Comparison of ENCODE assay signal across 24 mouse cellular contexts in the genomic region with DNA sequence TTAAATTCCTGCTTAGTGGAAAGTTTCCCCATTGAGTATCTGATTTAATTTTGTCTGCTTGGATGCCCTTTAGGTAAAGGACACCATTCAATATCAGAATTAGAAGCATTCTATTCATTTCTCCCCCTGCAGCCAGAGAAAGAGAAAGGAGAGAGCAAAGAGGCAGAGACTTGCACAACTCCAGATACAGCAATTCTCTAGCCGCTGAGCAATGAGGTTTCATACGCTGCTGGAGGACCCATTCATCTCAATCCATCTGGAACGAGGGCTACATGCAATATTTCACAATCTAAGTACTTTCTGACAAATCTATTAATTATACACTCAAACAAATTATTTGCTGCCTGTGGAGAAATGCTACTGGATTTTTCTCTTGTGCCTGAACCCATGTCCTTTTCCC.
DNase-seq lines count a peak whose midpoint lies in the region; ATAC-seq and TF ChIP-seq lines count a peak whose summit lies in the region.
"Had no signal": no experiment of that assay in that cellular context is flagged by ENCODE, and none has a peak within 500 bp of the region (broad histone marks: within the 10 kb centered on the region; RNA-seq: fewer than 3 reads in every experiment).

No protein-coding gene starts in this region.

- DNase-seq in embryonic facial prominence, embryonic 11.5 days (ENCODE audit: low spot score): peak; percentile 12
- no peak for DNase-seq in embryonic facial prominence, embryonic 10.5 days (ENCODE audit: low spot score)
- peak; percentile 24 for DNase-seq in kidney, postnatal 0 days (ENCODE audit: low spot score)
- peak; percentile 26 for DNase-seq in adipocyte (ENCODE audit: low spot score)
- peak; percentile 13 for DNase-seq in forelimb bud, embryonic 11.5 days (ENCODE audit: low read depth, low spot score)
- DNase-seq in urinary bladder, postnatal 25 days (ENCODE audit: low spot score): no peak
- DNase-seq in left cerebral cortex, postnatal 10 days (ENCODE audit: extremely low spot score in 1 of 2, low spot score in 2 of 2): no peak
- DNase-seq: cerebellum, adult 11 months; cerebellum, postnatal 10 days; heart, postnatal 4 days; kidney, adult 8-10 months; kidney, postnatal 25 days; liver, postnatal 0 days; thymus, postnatal 14 days had no signal

- WGBS in embryonic facial prominence, embryonic 11.5 days: 58% methylated on average over 3 of the region's 3 CpGs
- 59% methylated on average over 3 of the region's 3 CpGs for WGBS in embryonic facial prominence, embryonic 10.5 days
- 59% methylated on average over 3 of the region's 3 CpGs for WGBS in kidney, postnatal 0 days
- WGBS in kidney, embryonic 15.5 days: 70% methylated on average over 3 of the region's 3 CpGs

- no peaks in the 10 kb centered on the region for H3K36me3 ChIP-seq in embryonic facial prominence, embryonic 11.5 days (replicated peaks; ENCODE audit: control insufficient read depth, insufficient read depth, low read depth, low read length)
- no peaks in the 10 kb centered on the region for H3K36me3 ChIP-seq in embryonic facial prominence, embryonic 10.5 days (replicated peaks)
- H3K36me3 ChIP-seq in kidney, postnatal 0 days (ENCODE audit: insufficient read depth, low read length): no peaks in the 10 kb centered on the region
- no peaks in the 10 kb centered on the region for H3K36me3 ChIP-seq in kidney, embryonic 15.5 days
- H3K36me3 ChIP-seq: forebrain, embryonic 10.5 days; heart, embryonic 15.5 days; intestine, embryonic 15.5 days; limb, embryonic 12.5 days; neural tube, embryonic 13.5 days had no signal

- H3K9ac ChIP-seq in embryonic facial prominence, embryonic 11.5 days (replicated peaks; ENCODE audit: low read length): no peak overlapping the region
- no peak overlapping the region for H3K9ac ChIP-seq in kidney, postnatal 0 days (ENCODE audit: low read depth, low read length)
- no peak overlapping the region for H3K9ac ChIP-seq in kidney, embryonic 15.5 days
- H3K9ac ChIP-seq: heart, embryonic 15.5 days; intestine, embryonic 15.5 days; limb, embryonic 12.5 days; liver, postnatal 0 days; neural tube, embryonic 13.5 days had no signal

- no peak for TF ChIP-seq CTCF in kidney, postnatal 0 days (IDR thresholded peaks at IDR 0.05; ENCODE audit: low read depth)

- H3K4me1 ChIP-seq in embryonic facial prominence, embryonic 11.5 days (ENCODE audit: control insufficient read depth, insufficient read depth, low read length): no peaks in the 10 kb centered on the region
- H3K4me1 ChIP-seq in embryonic facial prominence, embryonic 10.5 days: no peaks in the 10 kb centered on the region
- no peaks in the 10 kb centered on the region for H3K4me1 ChIP-seq in kidney, postnatal 0 days (replicated peaks; ENCODE audit: insufficient read depth, low read length)
- H3K4me1 ChIP-seq in kidney, embryonic 15.5 days: no peaks in the 10 kb centered on the region
- H3K4me1 ChIP-seq: heart, embryonic 15.5 days; intestine, embryonic 15.5 days; limb, embryonic 12.5 days; neural tube, embryonic 13.5 days had no signal

- H3K9me3 ChIP-seq in embryonic facial prominence, embryonic 11.5 days (replicated peaks; ENCODE audit: control insufficient read depth, low read length): no peaks in the 10 kb centered on the region
- H3K9me3 ChIP-seq in embryonic facial prominence, embryonic 10.5 days: no peaks in the 10 kb centered on the region
- H3K9me3 ChIP-seq in kidney, postnatal 0 days (replicated peaks; ENCODE audit: low read length): no peaks in the 10 kb centered on the region
- H3K9me3 ChIP-seq in kidney, embryonic 15.5 days (replicated peaks): no peaks in the 10 kb centered on the region
- H3K9me3 ChIP-seq: forebrain, embryonic 10.5 days; heart, embryonic 15.5 days; intestine, embryonic 15.5 days; limb, embryonic 12.5 days; neural tube, embryonic 13.5 days had no signal

- H3K4me2 ChIP-seq in embryonic facial prominence, embryonic 11.5 days (ENCODE audit: low read depth, low read length): no peak overlapping the region
- no peak overlapping the region for H3K4me2 ChIP-seq in kidney, postnatal 0 days (ENCODE audit: low read length)
- no peak overlapping the region for H3K4me2 ChIP-seq in kidney, embryonic 15.5 days
- H3K4me2 ChIP-seq: heart, embryonic 15.5 days; intestine, embryonic 15.5 days; limb, embryonic 12.5 days; liver, embryonic 11.5 days; midbrain, embryonic 11.5 days; neural tube, embryonic 13.5 days had no signal

- H3K4me3 ChIP-seq in embryonic facial prominence, embryonic 11.5 days (ENCODE audit: low read depth, low read length): no peak overlapping the region
- no peak overlapping the region for H3K4me3 ChIP-seq in embryonic facial prominence, embryonic 10.5 days
- no peak overlapping the region for H3K4me3 ChIP-seq in kidney, postnatal 0 days (replicated peaks; ENCODE audit: low read depth, low read length)
- no peak overlapping the region for H3K4me3 ChIP-seq in kidney, embryonic 15.5 days (replicated peaks)
- H3K4me3 ChIP-seq: forebrain, embryonic 10.5 days; heart, embryonic 15.5 days; intestine, embryonic 15.5 days; layer of hippocampus, adult 2 months; limb, embryonic 12.5 days; neural tube, embryonic 13.5 days had no signal

- intact Hi-C loops in left cerebral cortex, postnatal 10 days (cut with DNase I): no loop called here

- no peaks in the 10 kb centered on the region for H3K27me3 ChIP-seq in embryonic facial prominence, embryonic 11.5 days (ENCODE audit: control insufficient read depth, insufficient read depth, low read length)
- H3K27me3 ChIP-seq in embryonic facial prominence, embryonic 10.5 days (replicated peaks; ENCODE audit: low read depth, poor library complexity, severe bottlenecking): no peaks in the 10 kb centered on the region
- no peaks in the 10 kb centered on the region for H3K27me3 ChIP-seq in kidney, postnatal 0 days (ENCODE audit: insufficient read depth, low read length)
- no peaks in the 10 kb centered on the region for H3K27me3 ChIP-seq in kidney, embryonic 15.5 days
- H3K27me3 ChIP-seq: heart, embryonic 15.5 days; intestine, embryonic 15.5 days; limb, embryonic 12.5 days; neural tube, embryonic 13.5 days had no signal

- no peak for ATAC-seq in embryonic facial prominence, embryonic 11.5 days (replicated peaks; ENCODE audit: insufficient number of reproducible peaks, low FRiP score, low TSS enrichment, low read depth)
- no peak for ATAC-seq in kidney, postnatal 0 days (replicated peaks; ENCODE audit: low FRiP score, low read depth)
- ATAC-seq in kidney, embryonic 15.5 days (replicated peaks; ENCODE audit: low FRiP score): no peak
- ATAC-seq: intestine, embryonic 15.5 days; liver, postnatal 0 days; lung, postnatal 0 days had no signal

- H3K27ac ChIP-seq in embryonic facial prominence, embryonic 11.5 days (replicated peaks; ENCODE audit: low read depth, low read length): no peak overlapping the region
- H3K27ac ChIP-seq in embryonic facial prominence, embryonic 10.5 days (replicated peaks): no peak overlapping the region
- no peak overlapping the region for H3K27ac ChIP-seq in kidney, postnatal 0 days
- no peak overlapping the region for H3K27ac ChIP-seq in kidney, embryonic 15.5 days
- H3K27ac ChIP-seq: forebrain, embryonic 10.5 days; heart, embryonic 15.5 days; intestine, embryonic 15.5 days; layer of hippocampus, adult 2 months; limb, embryonic 12.5 days; neural tube, embryonic 13.5 days had no signal

Comparison
In these comparisons a context has a peak if more than half of its experiments do, and no peak if none do; other contexts are left out.
1. DNase-seq: peak in embryonic facial prominence, embryonic 11.5 days (single experiment), kidney, postnatal 0 days (single experiment), adipocyte (single experiment) and forelimb bud, embryonic 11.5 days (single experiment); none in embryonic facial prominence, embryonic 10.5 days (single experiment), urinary bladder, postnatal 25 days (single experiment) and left cerebral cortex, postnatal 10 days (0 of 2).